In the genomic region with DNA sequence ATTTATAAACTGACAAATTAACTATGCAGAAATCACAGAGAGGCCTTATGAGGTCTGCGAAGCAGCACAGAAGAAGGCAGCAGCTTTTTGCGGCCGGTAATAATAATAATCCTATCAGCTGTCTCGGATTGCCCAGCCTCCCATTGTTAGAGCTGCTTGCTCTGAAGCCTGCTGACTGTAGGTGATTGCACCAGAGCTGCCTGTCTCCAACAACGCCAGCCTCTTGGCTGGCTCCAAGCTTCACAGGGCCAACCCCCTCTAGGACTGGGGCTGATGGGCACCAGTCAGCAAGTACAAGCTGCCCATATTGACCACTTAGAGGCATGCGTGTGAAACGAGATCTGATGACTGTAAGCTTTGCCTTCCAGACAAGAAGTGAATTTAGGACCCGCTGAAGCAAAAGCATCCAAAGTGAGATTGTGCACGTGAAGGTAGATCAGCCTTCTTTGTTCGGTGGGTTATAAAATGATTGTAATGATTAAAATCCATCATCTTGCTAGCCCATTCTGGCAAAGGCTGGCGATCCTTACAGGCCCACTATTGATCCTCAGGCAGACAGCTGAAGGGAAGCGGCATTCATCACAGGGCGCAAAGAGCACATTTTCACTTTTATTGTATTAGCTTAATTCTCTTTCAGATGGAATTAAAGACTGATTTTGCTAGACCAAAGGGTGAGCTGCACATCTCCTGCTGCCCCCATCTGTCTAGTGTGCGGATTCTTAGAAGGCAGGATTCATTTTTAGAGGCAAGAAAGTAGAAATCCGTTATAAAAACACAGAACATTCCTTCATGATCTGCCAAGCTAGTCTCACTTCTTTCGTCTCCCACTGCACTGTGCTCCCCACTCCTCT, we compare ENCODE assay signal across 13 mouse cellular contexts.
DNase-seq lines count a peak whose midpoint lies in the region; ATAC-seq and TF ChIP-seq lines count a peak whose summit lies in the region.
"Had no signal": no experiment of that assay in that cellular context is flagged by ENCODE, and none has a peak within 500 bp of the region (broad histone marks: within the 10 kb centered on the region; RNA-seq: fewer than 3 reads in every experiment).

No protein-coding gene starts in this region.

- 63% methylated on average over 16 of the region's 16 CpGs for WGBS in forebrain, embryonic 10.5 days
- 20% methylated on average over 16 of the region's 16 CpGs for WGBS in neural tube, embryonic 15.5 days

- no peak overlapping the region for H3K9ac ChIP-seq in neural tube, embryonic 15.5 days (replicated peaks)
- H3K9ac ChIP-seq: limb, embryonic 13.5 days had no signal

- no peak overlapping the region for H3K27ac ChIP-seq in left cerebral cortex, adult 2 months
- H3K27ac ChIP-seq in forebrain, embryonic 10.5 days, result peak overlapping the region; percentile 85
- peak overlapping the region; percentile 75 for H3K27ac ChIP-seq in layer of hippocampus, adult 2 months
- peak overlapping the region; percentile 91 for H3K27ac ChIP-seq in neural tube, embryonic 15.5 days (replicated peaks)
- H3K27ac ChIP-seq: heart, adult 2 months; limb, embryonic 13.5 days had no signal

- TF ChIP-seq CTCF in left cerebral cortex, adult 2 months (IDR thresholded peaks at IDR 0.05), result no peak
- no peak for TF ChIP-seq CTCF in layer of hippocampus, adult 2 months (conservative IDR thresholded peaks at IDR 0.05)

- ATAC-seq in neural tube, embryonic 15.5 days (ENCODE audit: low FRiP score), result peak; percentile 84

- intact Hi-C loops in left cerebral cortex, postnatal 25 days (cut with DNase I), result loop anchor here (10.0 kb wide), 2 partner anchors 344 to 614 kb away; partner anchors contain the start of genes Ercc8 and Ndufaf2
- intact Hi-C loops in left cerebral cortex, adult 2 months (cut with DNase I), result loop anchor here (10.0 kb wide), 1 partner anchor 206 kb away; no protein-coding TSS in a partner anchor

- H3K27me3 ChIP-seq in forebrain, embryonic 10.5 days (ENCODE audit: poor library complexity, severe bottlenecking), result no peaks in the 10 kb centered on the region
- H3K27me3 ChIP-seq in neural tube, embryonic 15.5 days (replicated peaks), result no peaks in the 10 kb centered on the region

- no peaks in the 10 kb centered on the region for H3K36me3 ChIP-seq in forebrain, embryonic 10.5 days (replicated peaks)
- H3K36me3 ChIP-seq in neural tube, embryonic 15.5 days, result no peaks in the 10 kb centered on the region
- H3K36me3 ChIP-seq: limb, embryonic 13.5 days had no signal

- no peaks in the 10 kb centered on the region for H3K9me3 ChIP-seq in forebrain, embryonic 10.5 days
- H3K9me3 ChIP-seq in neural tube, embryonic 15.5 days (replicated peaks), result no peaks in the 10 kb centered on the region

- peaks cover 44% of the 10 kb centered on the region for H3K4me1 ChIP-seq in forebrain, embryonic 10.5 days
- peaks cover 46% of the 10 kb centered on the region for H3K4me1 ChIP-seq in neural tube, embryonic 15.5 days

- H3K4me3 ChIP-seq in left cerebral cortex, adult 2 months, result no peak overlapping the region
- H3K4me3 ChIP-seq in forebrain, embryonic 10.5 days, result no peak overlapping the region; the same call in 1 of the 2 replicates
- no peak overlapping the region for H3K4me3 ChIP-seq in layer of hippocampus, adult 2 months
- H3K4me3 ChIP-seq in neural tube, embryonic 15.5 days (replicated peaks), result no peak overlapping the region
- H3K4me3 ChIP-seq: heart, adult 2 months; limb, embryonic 13.5 days had no signal

- peak overlapping the region; percentile 31 for H3K4me2 ChIP-seq in neural tube, embryonic 15.5 days
- H3K4me2 ChIP-seq: limb, embryonic 13.5 days had no signal

- peak; percentile 12 to 28 for DNase-seq in left cerebral cortex, postnatal 25 days (ENCODE audit: low spot score in 2 of 2)
- no peak for DNase-seq in left cerebral cortex, adult 2 months (ENCODE audit: extremely low spot score in 1 of 2, low spot score in 2 of 2)
- peak; percentile 31 for DNase-seq in forebrain, embryonic 10.5 days (ENCODE audit: extremely low spot score, low spot score)
- peak in 1 of 2 experiments; percentile 16 for DNase-seq in layer of hippocampus, adult 2 months (ENCODE audit: low spot score in 2 of 2)
- DNase-seq in liver, result no peak
- no peak for DNase-seq in urinary bladder, postnatal 36 days (ENCODE audit: low spot score in 2 of 2)
- no peak for DNase-seq in gastrocnemius, postnatal 10 days
- DNase-seq: heart, adult 2 months; kidney, adult 2 months; lung, postnatal 36 days; thymus, postnatal 14 days had no signal

Comparison
In these comparisons a context has a peak if more than half of its experiments do, and no peak if none do; other contexts are left out.
1. DNase-seq: peak in left cerebral cortex, postnatal 25 days (2 of 2) and forebrain, embryonic 10.5 days (single experiment); none in left cerebral cortex, adult 2 months (0 of 2), liver (single experiment), urinary bladder, postnatal 36 days (0 of 2) and gastrocnemius, postnatal 10 days (single experiment).